Mouse (Mus musculus) liver, postnatal 0 days (tissue): ENCODE results near the gene Uchl4. TPM values are rescaled to one million over a fixed set of nuclear protein-coding genes. Genes with fewer than 3 reads are reported as not detected.

Source experiments
- ATAC-seq: fragments of 200-750 bp; cut with Nextera tagmentation; 2 replicates; pipeline ENCODE4 v1.8.0; 2017; ENCODE audit warnings: mild to moderate bottlenecking, moderate library complexity
- DNase-seq: peaks from one replicate; pipeline ENCODE4 v3.0.0-alpha.2; 2016
- H3K27ac ChIP-seq: fragments of 300-500 bp; sonication (generic); 2 replicates; pipeline ENCODE4 v1.5.1; 2014; ENCODE audit warnings: antibody characterized with exemption, moderate library complexity, mild to moderate bottlenecking, low read depth
- H3K27me3 ChIP-seq: fragments of 300-500 bp; sonication (generic); 2 replicates; pipeline ENCODE4 v1.6.1; 2014; ENCODE audit warnings: low read length, control low read depth, mixed read lengths; ENCODE audit not compliant: insufficient read depth
- H3K36me3 ChIP-seq: fragments of 300-500 bp; sonication (generic); replicated peaks from 2 replicates; pipeline ENCODE4 v1.6.1; 2014; ENCODE audit warnings: mild to moderate bottlenecking, control low read depth, low read length, moderate library complexity, mixed read lengths; ENCODE audit not compliant: insufficient read depth
- H3K4me1 ChIP-seq: fragments of 300-500 bp; sonication (generic); 2 replicates; pipeline ENCODE4 v1.6.1; 2014; ENCODE audit warnings: antibody characterized with exemption, mild to moderate bottlenecking, control low read depth; ENCODE audit not compliant: insufficient read depth
- H3K4me2 ChIP-seq: fragments of 300-500 bp; sonication (generic); 2 replicates; pipeline ENCODE4 v1.6.1; 2014; ENCODE audit warnings: low read depth, mild to moderate bottlenecking, low read length, moderate library complexity, mixed read lengths
- H3K4me3 ChIP-seq: fragments of 300-500 bp; sonication (generic); 2 replicates; pipeline ENCODE4 v1.5.1; 2014; ENCODE audit warnings: low read depth, low read length
- H3K9ac ChIP-seq: fragments of 300-500 bp; sonication (generic); replicated peaks from 2 replicates; pipeline ENCODE4 v1.6.1; 2014; ENCODE audit warnings: mild to moderate bottlenecking, moderate library complexity
- H3K9me3 ChIP-seq: fragments of 300-500 bp; sonication (generic); 2 replicates; pipeline ENCODE4 v1.6.1; 2016; ENCODE audit warnings: mild to moderate bottlenecking, control low read depth, low read length, mixed read lengths
- CTCF ChIP-seq: sonication (generic); IDR thresholded peaks from 2 replicates; pipeline ENCODE4 v1.5.1; 2016; ENCODE audit warnings: antibody characterized with exemption, low read depth
- EP300 ChIP-seq: IDR thresholded peaks from 2 replicates; pipeline ENCODE4 v1.6.1; 2016; ENCODE audit warnings: antibody characterized with exemption, low read depth, mild to moderate bottlenecking
- WGBS: fragments of 180-500 bp; shearing (Covaris S2); extraction: QIAGEN DNeasy Blood & Tissue Kit; methylation state at CpG from one replicate; pipeline ENCODE4 v1.1.7; 2014; ENCODE audit not compliant: insufficient replicate concordance; 5-methylcytosine and 5-hydroxymethylcytosine counted together
- polyA plus RNA-seq: library from polyadenylated mRNA; unstranded; fragments of >200 nt; fragmentation: Nextera tagmentation; extraction: Ambion mirVana; gene quantifications from 2 replicates; pipeline ENCODE4 v1.2.1, GENCODE M21; 2015

Uchl4 gene
- polyA plus RNA-seq, 1 experiment from 2014 or later: 0.61 TPM

DNA sequence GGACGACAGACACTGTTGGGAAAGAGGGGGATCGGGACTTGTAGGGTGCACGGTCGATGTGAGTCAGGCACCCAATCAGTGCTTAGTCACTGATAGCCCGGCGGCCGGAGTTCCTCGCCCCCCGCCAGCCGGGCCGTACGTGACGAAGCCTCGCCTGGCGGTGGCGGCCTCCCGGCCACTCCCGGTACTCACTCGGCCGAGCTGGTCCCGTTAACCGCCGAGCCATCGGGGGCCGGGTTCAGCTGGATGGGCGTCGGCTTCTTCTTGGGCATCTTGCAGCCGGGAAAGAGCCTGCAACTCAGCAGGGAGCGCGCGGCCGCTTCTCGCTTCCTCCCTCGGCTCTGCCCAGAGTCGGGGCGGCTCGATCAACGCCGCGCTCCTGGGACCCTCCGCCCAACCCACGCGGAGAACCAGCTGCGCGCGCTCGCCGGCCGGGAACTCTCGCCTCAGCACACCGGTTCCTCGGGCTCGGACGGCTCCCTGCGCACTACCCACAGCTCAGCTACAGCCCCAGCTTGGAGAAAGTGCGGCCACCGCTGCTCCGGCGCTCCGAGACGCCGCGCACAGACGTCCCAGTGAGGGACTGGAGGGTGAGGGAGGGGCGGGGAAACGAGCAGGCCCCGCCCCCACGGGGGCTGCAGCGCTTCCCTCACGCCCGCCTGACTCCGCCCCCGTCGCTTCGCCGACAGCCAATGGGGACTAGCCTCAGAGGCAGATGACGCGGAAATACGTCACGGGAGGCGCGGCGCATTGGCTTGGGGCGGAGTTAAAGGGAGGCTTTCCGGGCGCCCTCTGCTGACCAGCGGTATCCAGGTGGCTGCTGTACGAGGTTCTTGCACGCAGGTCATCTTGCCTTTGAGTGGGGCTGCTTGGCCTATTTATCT is 18.3 kb downstream of the Uchl4 start, which contains the start of gene Map2k1:
TSS of gene Map2k1 (minus strand) at position 611 of the 884 bp plus-strand sequence.
- no peaks in the 10 kb centered on the region for H3K36me3 ChIP-seq
- peak within 1 kb of the TSS; percentile 96 for H3K4me2 ChIP-seq
- H3K9me3 ChIP-seq: no peaks in the 10 kb centered on the region
- ATAC-seq: peak; percentile 96
- WGBS: 3% methylated on average over 70 of the region's 89 CpGs
- H3K9ac ChIP-seq: peak within 1 kb of the TSS; percentile 83
- H3K4me3 ChIP-seq: peak within 1 kb of the TSS; percentile 86
- peaks cover 23% of the 10 kb centered on the region for H3K4me1 ChIP-seq
- H3K27me3 ChIP-seq: no peaks in the 10 kb centered on the region
- peak; percentile 100 for DNase-seq
- no peak for TF ChIP-seq EP300
- peak; percentile 93 for TF ChIP-seq CTCF
- peak within 1 kb of the TSS; percentile 87 for H3K27ac ChIP-seq

DNA sequence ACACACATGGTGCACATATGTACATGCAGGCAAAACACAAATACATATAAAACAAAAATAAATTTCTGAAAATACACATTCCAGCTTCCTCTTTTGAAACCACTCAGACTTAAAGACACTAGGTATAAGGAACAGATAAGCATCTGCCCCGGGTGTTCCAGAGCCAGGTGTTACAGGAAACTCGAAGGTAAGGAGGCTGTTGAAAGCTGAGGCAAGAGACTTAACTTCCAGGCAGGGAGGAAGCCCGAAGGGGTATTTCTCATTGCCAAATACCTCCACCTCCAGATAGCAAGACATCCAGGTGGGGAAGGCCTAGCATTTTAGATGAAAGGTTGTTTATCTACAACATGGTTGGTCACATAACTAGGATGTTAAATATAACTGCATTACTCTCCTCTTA is 20.4 kb downstream of the Uchl4 start:
- Histone ChIP-seq H3K4me3 (no peak overlapping the region), H3K9me3 (no peaks in the 10 kb centered on the region), H3K9ac (no peak overlapping the region), H3K27me3 (no peaks in the 10 kb centered on the region), H3K27ac (no peak overlapping the region), H3K4me2 (no peak overlapping the region), H3K36me3 (no peaks in the 10 kb centered on the region), H3K4me1 (peaks cover 20% of the 10 kb centered on the region)
- TF ChIP-seq EP300 (no peak), CTCF (no peak)
- no peak for DNase-seq
- no peak for ATAC-seq
- 54% methylated on average over 3 of the region's 3 CpGs for WGBS

DNA sequence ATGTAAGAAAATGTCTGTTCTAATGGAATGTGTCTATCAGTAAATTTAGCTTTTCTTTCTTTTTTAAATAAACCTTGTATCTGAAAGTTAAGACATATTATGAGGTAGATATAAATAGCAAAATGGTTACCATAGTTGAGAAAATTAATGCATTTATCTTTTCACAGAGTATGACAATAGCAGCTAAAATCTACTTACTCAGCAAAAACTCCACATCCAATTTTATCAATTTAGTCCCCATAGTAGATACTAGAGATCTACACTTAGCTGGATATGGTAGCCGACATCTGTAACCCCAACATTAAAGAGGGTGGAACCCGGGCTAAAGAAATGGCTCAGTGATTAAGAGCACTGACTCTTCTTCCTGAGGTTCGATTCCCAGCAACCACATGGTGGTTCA is 21.2 kb downstream of the Uchl4 start:
- DNase-seq: no peak

DNA sequence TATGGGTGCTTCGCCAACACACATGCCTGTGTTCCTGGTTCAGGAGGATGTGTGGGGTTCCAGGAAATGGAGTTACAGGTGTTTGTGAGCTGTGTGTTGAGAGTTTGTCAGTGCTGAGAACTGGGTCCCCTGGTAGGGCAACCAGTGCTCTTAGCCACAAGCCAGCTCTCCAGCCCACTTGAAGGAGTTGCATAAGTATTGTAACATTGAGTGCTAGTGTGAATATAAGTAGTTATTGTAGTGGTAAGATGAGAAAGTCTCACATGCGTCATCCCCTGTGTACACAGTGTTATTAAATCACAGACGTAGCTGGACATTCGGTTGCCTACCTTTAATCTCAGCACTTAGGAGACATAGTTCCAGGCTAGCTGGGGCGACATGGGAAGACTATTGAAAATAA is 24.9 kb downstream of the Uchl4 start:
- Histone ChIP-seq H3K27ac (no peak overlapping the region), H3K9ac (no peak overlapping the region), H3K4me3 (no peak overlapping the region), H3K4me1 (no peaks in the 10 kb centered on the region), H3K4me2 (no peak overlapping the region), H3K36me3 (no peaks in the 10 kb centered on the region), H3K27me3 (no peaks in the 10 kb centered on the region), H3K9me3 (no peaks in the 10 kb centered on the region)
- ATAC-seq: no peak
- TF ChIP-seq EP300 (no peak), CTCF (no peak)
- 82% methylated on average over 5 of the region's 5 CpGs for WGBS
- DNase-seq: no peak

More for the DNA sequence above, 21.2 kb downstream of the Uchl4 start:
- no peak overlapping the region for H3K4me3 ChIP-seq
- H3K36me3 ChIP-seq: no peaks in the 10 kb centered on the region
- no peak for ATAC-seq
- no peak overlapping the region for H3K9ac ChIP-seq
- H3K27ac ChIP-seq: no peak overlapping the region
- peaks cover 12% of the 10 kb centered on the region for H3K4me1 ChIP-seq
- 76% methylated on average over 3 of the region's 3 CpGs for WGBS
- H3K4me2 ChIP-seq: no peak overlapping the region
- H3K9me3 ChIP-seq: no peaks in the 10 kb centered on the region
- TF ChIP-seq CTCF (no peak), EP300 (no peak)
- no peaks in the 10 kb centered on the region for H3K27me3 ChIP-seq

DNA sequence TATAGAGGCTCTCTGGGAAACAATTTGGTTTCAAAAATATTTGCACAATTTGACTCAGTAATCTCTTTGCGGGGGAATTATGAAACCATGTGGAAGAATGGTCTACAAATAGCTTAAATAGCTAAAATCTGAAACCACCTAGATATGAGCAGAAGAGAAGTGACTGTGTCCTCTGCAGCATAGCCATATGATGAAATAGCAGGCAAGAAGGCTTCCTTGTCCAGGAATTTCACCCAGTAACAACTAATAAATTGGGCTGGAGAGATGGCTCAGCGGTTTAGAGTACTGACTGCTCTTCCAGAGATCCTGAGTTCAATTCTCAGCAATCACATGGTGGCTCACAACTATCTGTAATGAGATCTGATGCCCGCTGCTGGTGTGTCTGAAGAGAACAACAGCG is 26.0 kb downstream of the Uchl4 start:
- H3K27ac ChIP-seq: no peak overlapping the region
- H3K27me3 ChIP-seq: no peaks in the 10 kb centered on the region
- TF ChIP-seq CTCF (no peak), EP300 (no peak)
- no peaks in the 10 kb centered on the region for H3K36me3 ChIP-seq
- H3K4me2 ChIP-seq: no peak overlapping the region
- no peaks in the 10 kb centered on the region for H3K9me3 ChIP-seq
- ATAC-seq (no peak), DNase-seq (no peak)
- H3K4me1 ChIP-seq: no peaks in the 10 kb centered on the region
- 83% methylated on average over 4 of the region's 4 CpGs for WGBS
- no peak overlapping the region for H3K4me3 ChIP-seq
- H3K9ac ChIP-seq: no peak overlapping the region

DNA sequence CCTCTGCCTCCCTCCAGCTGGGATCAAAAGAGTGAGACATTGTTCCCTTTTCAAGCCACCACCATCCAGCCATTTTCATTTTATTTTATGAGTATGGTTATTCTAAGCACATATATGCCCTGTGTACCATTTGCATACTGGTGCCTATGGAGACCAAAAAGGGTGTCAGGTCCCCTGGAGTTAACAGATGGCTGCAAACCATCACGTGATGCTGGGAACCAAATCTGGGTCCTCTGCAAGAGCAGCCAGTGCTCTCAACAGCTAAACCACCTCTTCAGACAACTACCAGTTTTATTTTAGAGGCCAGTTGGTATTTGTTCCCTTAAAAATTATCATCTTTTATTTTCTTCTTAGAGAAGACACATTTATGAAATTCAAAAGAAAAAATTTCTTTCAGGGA is 29.8 kb downstream of the Uchl4 start:
- TF ChIP-seq EP300: no peak
- no peak for TF ChIP-seq CTCF
- no peak overlapping the region for H3K9ac ChIP-seq
- H3K9me3 ChIP-seq: no peaks in the 10 kb centered on the region
- no peak overlapping the region for H3K4me2 ChIP-seq
- H3K4me3 ChIP-seq: no peak overlapping the region
- H3K4me1 ChIP-seq: no peaks in the 10 kb centered on the region
- H3K27ac ChIP-seq: no peak overlapping the region
- no peaks in the 10 kb centered on the region for H3K36me3 ChIP-seq
- 28% methylated on average over 1 of the region's 1 CpGs for WGBS
- H3K27me3 ChIP-seq: no peaks in the 10 kb centered on the region
- DNase-seq (no peak), ATAC-seq (no peak)
